Mouse (Mus musculus) hindbrain, embryonic 11.5 days (tissue): ENCODE data around the gene Nr1i3. TPM values are rescaled to one million over a fixed set of nuclear protein-coding genes. Genes with fewer than 3 reads are reported as not detected.

Experiments
- ATAC-seq: fragments of 200-750 bp; cut with Nextera tagmentation; 2 replicates; pipeline ENCODE4 v1.8.0; 2017; ENCODE audit warnings: mild to moderate bottlenecking, moderate TSS enrichment, moderate library complexity; ENCODE audit not compliant: low FRiP score
- DNase-seq: peaks from one replicate; pipeline ENCODE4 v3.0.0-alpha.2; 2015; ENCODE audit warnings: low spot score
- H3K27ac ChIP-seq: fragments of 300-500 bp; sonication (generic); 2 replicates; pipeline ENCODE4 v1.5.1; 2014; ENCODE audit warnings: mild to moderate bottlenecking, low read depth, low read length
- H3K27me3 ChIP-seq: fragments of 300-500 bp; sonication (generic); 2 replicates; pipeline ENCODE4 v1.6.1; 2014; ENCODE audit warnings: mild to moderate bottlenecking, low read length, moderate library complexity, mixed read lengths; ENCODE audit not compliant: control insufficient read depth, insufficient read depth
- H3K36me3 ChIP-seq: fragments of 300-500 bp; sonication (generic); 2 replicates; pipeline ENCODE4 v1.6.1; 2014; ENCODE audit warnings: mild to moderate bottlenecking, low read length, moderate library complexity, mixed read lengths; ENCODE audit not compliant: control insufficient read depth, insufficient read depth
- H3K4me1 ChIP-seq: fragments of 300-500 bp; sonication (generic); replicated peaks from 2 replicates; pipeline ENCODE4 v1.6.1; 2014; ENCODE audit warnings: low read length, mixed read lengths; ENCODE audit not compliant: control insufficient read depth, insufficient read depth
- H3K4me2 ChIP-seq: fragments of 300-500 bp; sonication (generic); replicated peaks from 2 replicates; pipeline ENCODE4 v1.6.1; 2014; ENCODE audit warnings: mild to moderate bottlenecking, low read depth, low read length
- H3K4me3 ChIP-seq: fragments of 300-500 bp; sonication (generic); 2 replicates; pipeline ENCODE4 v1.5.1; 2014; ENCODE audit warnings: low read depth, low read length
- H3K9ac ChIP-seq: fragments of 300-500 bp; sonication (generic); 2 replicates; pipeline ENCODE4 v1.6.1; 2014; ENCODE audit warnings: low read depth, low read length
- H3K9me3 ChIP-seq: fragments of 300-500 bp; sonication (generic); 2 replicates; pipeline ENCODE4 v1.6.1; 2016; ENCODE audit warnings: low read length; ENCODE audit not compliant: control insufficient read depth
- WGBS: fragments of 180-500 bp; shearing (Covaris S2); extraction: QIAGEN DNeasy Blood & Tissue Kit; methylation state at CpG from one replicate; pipeline ENCODE4 v1.1.7; 2014; 5-methylcytosine and 5-hydroxymethylcytosine counted together
- polyA plus RNA-seq: library from polyadenylated mRNA; unstranded; fragments of >200 nt; fragmentation: Nextera tagmentation; extraction: Ambion mirVana; gene quantifications from 2 replicates; pipeline ENCODE4 v1.2.1, GENCODE M21; 2014

The Nr1i3 gene
- polyA plus RNA-seq, 1 experiment from 2014 or later = 0.17 TPM

GRCm38 (mm10) chr1:171222238-171223155, 8.7 kb downstream of the Nr1i3 start, which contains the start of gene Tomm40l:
Gene Tomm40l (minus strand): TSS chr1:171222514.
- Histone ChIP-seq H3K9ac (peak within 1 kb of the TSS; percentile 52), H3K27me3 (no peaks in the 10 kb centered on the region), H3K4me1 (peaks cover 7% of the 10 kb centered on the region; the same call in 1 of the 2 replicates), H3K4me2 (peak within 1 kb of the TSS; percentile 58), H3K36me3 (no peaks in the 10 kb centered on the region), H3K9me3 (no peaks in the 10 kb centered on the region), H3K4me3 (peak within 1 kb of the TSS; percentile 43), H3K27ac (peak within 1 kb of the TSS; percentile 37; the same call in 1 of the 2 replicates)
- DNase-seq = peak; percentile 89
- WGBS = 2% methylated on average over 28 of the region's 28 CpGs
- ATAC-seq = peak; percentile 98

GRCm38 (mm10) chr1:171223168-171223567, 9.4 kb downstream of the Nr1i3 start:
- no peak overlapping the region for H3K4me2 ChIP-seq
- no peaks in the 10 kb centered on the region for H3K36me3 ChIP-seq
- H3K4me1 ChIP-seq = peaks cover 7% of the 10 kb centered on the region; the same call in 1 of the 2 replicates
- no peaks in the 10 kb centered on the region for H3K9me3 ChIP-seq
- H3K4me3 ChIP-seq = no peak overlapping the region
- WGBS = 82% methylated on average over 6 of the region's 6 CpGs
- DNase-seq (no peak), ATAC-seq (no peak)
- 0 out of 2 replicates have a peak overlapping the region, but pooled peaks have one; percentile 37 for H3K27ac ChIP-seq
- no peaks in the 10 kb centered on the region for H3K27me3 ChIP-seq
- H3K9ac ChIP-seq = no peak overlapping the region

- H3K4me1 ChIP-seq = peaks cover 7% of the 10 kb centered on the region; the same call in 1 of the 2 replicates
- 85% methylated on average over 2 of the region's 2 CpGs for WGBS
- no peaks in the 10 kb centered on the region for H3K9me3 ChIP-seq
- H3K27me3 ChIP-seq = no peaks in the 10 kb centered on the region
- no peaks in the 10 kb centered on the region for H3K36me3 ChIP-seq
- no peak overlapping the region for H3K4me3 ChIP-seq
- no peak overlapping the region for H3K4me2 ChIP-seq
- no peak overlapping the region for H3K9ac ChIP-seq
- no peak for ATAC-seq
- no peak overlapping the region for H3K27ac ChIP-seq
- DNase-seq = no peak
Measured at GRCm38 (mm10) chr1:171223796-171224195, 10.0 kb downstream of the Nr1i3 start.

- 84% methylated on average over 5 of the region's 5 CpGs for WGBS
- Histone ChIP-seq H3K4me1 (peaks cover 7% of the 10 kb centered on the region; the same call in 1 of the 2 replicates), H3K4me2 (no peak within 1 kb of the TSS), H3K4me3 (no peak within 1 kb of the TSS), H3K9ac (no peak within 1 kb of the TSS), H3K27ac (no peak within 1 kb of the TSS), H3K9me3 (no peaks in the 10 kb centered on the region), H3K36me3 (no peaks in the 10 kb centered on the region), H3K27me3 (no peaks in the 10 kb centered on the region)
- DNase-seq (no peak), ATAC-seq (no peak)
Measured at GRCm38 (mm10) chr1:171224857-171225256, 11.1 kb downstream of the Nr1i3 start, which contains the start of gene Apoa2. Gene Apoa2 (plus strand): TSS chr1:171225054.

GRCm38 (mm10) chr1:171226780-171227179, 13.0 kb downstream of the Nr1i3 start:
- DNase-seq (no peak), ATAC-seq (no peak)
- Histone ChIP-seq H3K4me3 (no peak overlapping the region), H3K4me1 (no peaks in the 10 kb centered on the region), H3K4me2 (no peak overlapping the region), H3K27me3 (no peaks in the 10 kb centered on the region), H3K9me3 (no peaks in the 10 kb centered on the region), H3K27ac (no peak overlapping the region), H3K9ac (no peak overlapping the region), H3K36me3 (no peaks in the 10 kb centered on the region)
- 64% methylated on average over 3 of the region's 4 CpGs for WGBS

- Histone ChIP-seq H3K27ac (no peak overlapping the region), H3K9ac (no peak overlapping the region), H3K36me3 (no peaks in the 10 kb centered on the region), H3K4me2 (no peak overlapping the region), H3K4me1 (no peaks in the 10 kb centered on the region), H3K4me3 (no peak overlapping the region), H3K9me3 (no peaks in the 10 kb centered on the region), H3K27me3 (no peaks in the 10 kb centered on the region)
- ATAC-seq (no peak), DNase-seq (no peak)
- WGBS = 85% methylated on average over 1 of the region's 1 CpGs
Measured at GRCm38 (mm10) chr1:171227879-171228278, 14.1 kb downstream of the Nr1i3 start.

- H3K36me3 ChIP-seq = no peaks in the 10 kb centered on the region; the same call in 1 of the 2 replicates
- H3K9ac ChIP-seq = no peak overlapping the region
- no peaks in the 10 kb centered on the region for H3K9me3 ChIP-seq
- ATAC-seq (no peak), DNase-seq (no peak)
- WGBS = 57% methylated on average over 6 of the region's 6 CpGs
- H3K27ac ChIP-seq = no peak overlapping the region
- H3K27me3 ChIP-seq = no peaks in the 10 kb centered on the region
- no peak overlapping the region for H3K4me3 ChIP-seq
- H3K4me1 ChIP-seq = no peaks in the 10 kb centered on the region
- H3K4me2 ChIP-seq = no peak overlapping the region
Measured at GRCm38 (mm10) chr1:171229750-171230149, 16.0 kb downstream of the Nr1i3 start.

- no peak overlapping the region for H3K27ac ChIP-seq
- no peak for ATAC-seq
- WGBS = 62% methylated on average over 3 of the region's 3 CpGs
- H3K27me3 ChIP-seq = no peaks in the 10 kb centered on the region
- no peak overlapping the region for H3K4me2 ChIP-seq
- no peak overlapping the region for H3K9ac ChIP-seq
- no peaks in the 10 kb centered on the region; the same call in 1 of the 2 replicates for H3K36me3 ChIP-seq
- H3K9me3 ChIP-seq = no peaks in the 10 kb centered on the region
- H3K4me3 ChIP-seq = no peak overlapping the region
- H3K4me1 ChIP-seq = no peaks in the 10 kb centered on the region
- DNase-seq = no peak
Measured at GRCm38 (mm10) chr1:171230215-171230614, 16.4 kb downstream of the Nr1i3 start.
